Mouse (Mus musculus): ENCODE measurements around the gene Myh11. TPM values are rescaled to one million over a fixed set of nuclear protein-coding genes. Genes with fewer than 3 reads are reported as not detected.

Gene Myh11
- 0.37 TPM for polyA plus RNA-seq (2014; fragmentation: Illumina TruSeq; extraction: RNeasy Lipid Tissue Mini Kit (QIAGEN cat#74804); ENCODE audit: low read depth, low replicate concordance)

DNA sequence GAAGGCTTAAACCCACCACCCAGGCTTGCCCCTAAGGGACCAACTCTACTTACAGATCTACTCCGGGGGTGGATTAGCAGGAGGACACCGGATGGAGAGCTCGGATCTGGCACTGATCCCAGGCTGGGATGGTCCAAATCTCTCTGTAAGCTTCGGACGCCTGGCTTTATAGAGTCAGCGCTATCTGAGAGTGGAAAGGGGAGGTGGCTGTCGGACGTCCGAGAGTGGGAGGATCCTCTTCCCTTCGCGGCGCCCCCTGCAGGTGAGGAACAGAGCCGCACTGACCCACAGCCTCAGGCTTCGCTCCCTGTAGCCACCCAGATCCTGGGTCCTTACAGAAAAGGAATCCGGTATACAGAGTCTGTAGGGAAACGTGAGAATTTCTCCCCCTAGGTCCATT lies at the start of gene Myh11:
Gene Myh11, minus strand, starts transcription at position 150 of the 400 bp plus-strand sequence.

DNA sequence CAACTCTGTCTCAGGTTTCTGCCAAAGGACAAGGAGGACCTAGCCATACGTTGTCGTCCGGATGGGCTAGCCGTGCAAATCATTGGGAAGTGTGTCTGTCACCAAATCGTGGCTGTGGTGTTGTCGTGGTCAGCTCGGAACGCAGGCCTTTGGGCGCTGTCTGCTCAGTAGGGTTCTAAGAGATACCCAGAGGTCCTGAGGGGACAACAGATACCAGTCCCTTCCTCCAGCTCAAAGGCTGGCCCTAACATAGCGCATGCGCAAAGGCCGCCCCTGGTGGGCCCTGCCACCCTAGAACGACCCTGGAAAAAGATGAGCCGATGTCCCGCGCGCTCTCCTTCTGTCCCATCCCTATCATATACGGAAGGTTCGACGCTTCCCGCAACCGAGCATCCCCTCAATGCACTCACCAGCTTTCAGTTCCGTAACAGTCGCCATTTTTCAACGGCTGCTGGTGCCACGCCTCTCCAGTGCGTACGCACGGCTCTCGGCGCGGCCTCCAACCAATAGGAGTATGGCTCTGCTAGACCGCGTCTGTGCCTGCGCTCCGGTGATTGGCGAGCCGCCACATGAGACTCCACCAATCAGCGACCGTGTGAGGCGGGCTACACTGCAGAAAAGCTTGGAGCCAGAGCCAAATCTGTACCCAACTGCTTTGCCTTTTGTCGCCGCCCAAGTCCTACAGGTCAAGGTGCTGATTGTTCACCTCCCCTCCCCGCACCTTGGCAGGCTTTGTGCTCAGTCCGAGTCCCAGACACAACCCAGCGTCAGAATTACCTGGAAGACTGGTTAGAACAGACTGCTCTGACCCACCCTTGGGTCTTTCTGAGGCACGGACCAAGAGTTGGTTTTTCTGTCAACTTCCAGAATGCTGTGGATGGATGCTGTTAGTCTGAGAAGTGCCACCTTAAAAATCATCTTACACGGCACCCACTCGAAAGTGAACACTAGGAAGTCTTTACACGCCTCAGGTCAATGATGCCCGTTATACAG lies 26.0 kb upstream of the Myh11 start, which contains the start of gene Fopnl:
Gene Fopnl, minus strand, starts transcription at position 522 of the 993 bp plus-strand sequence.

DNA sequence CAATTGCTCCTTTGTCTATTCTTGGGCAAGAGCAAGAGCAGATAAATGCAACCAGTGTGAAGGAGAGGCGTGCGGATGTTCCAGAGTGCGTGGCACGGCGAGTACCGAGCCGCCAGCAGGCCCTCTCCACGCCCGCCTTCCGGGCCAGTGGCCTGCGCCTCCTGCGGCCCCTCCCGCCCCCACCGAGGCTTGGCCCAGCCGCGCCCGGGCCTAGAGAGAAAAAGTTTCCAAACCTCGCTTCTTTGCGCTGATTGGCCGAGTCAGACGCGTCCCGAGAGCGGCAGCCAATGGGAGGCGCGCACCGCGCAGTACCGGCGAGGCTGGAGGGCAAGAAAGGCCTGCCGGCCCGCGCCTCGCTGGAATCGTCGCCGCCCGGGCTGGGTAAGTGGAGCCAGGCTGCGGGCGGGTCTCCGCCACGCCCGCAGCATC lies 128.2 kb downstream of the Myh11 start, which contains the start of the genes Nde1 and Marf1:
Gene Nde1, plus strand, starts transcription at position 288 of the 429 bp plus-strand sequence.
Gene Marf1, minus strand, starts transcription at position 364 of the 429 bp plus-strand sequence.

Other genes starting within 250 kb of the Myh11 start
- gene Nde1, start 128.1 kb downstream of the Myh11 start, polyA plus RNA-seq (2014; fragmentation: Illumina TruSeq; extraction: RNeasy Lipid Tissue Mini Kit (QIAGEN cat#74804); ENCODE audit: low read depth, low replicate concordance), result 9.4 TPM
- gene Marf1, start 128.0 kb downstream of the Myh11 start, polyA plus RNA-seq (2014; fragmentation: Illumina TruSeq; extraction: RNeasy Lipid Tissue Mini Kit (QIAGEN cat#74804); ENCODE audit: low read depth, low replicate concordance), result 35.8 TPM
- gene Fopnl, start 26.0 kb upstream of the Myh11 start, polyA plus RNA-seq (2014; fragmentation: Illumina TruSeq; extraction: RNeasy Lipid Tissue Mini Kit (QIAGEN cat#74804); ENCODE audit: low read depth, low replicate concordance), result 37.6 TPM
- gene Abcc1, start 70.2 kb upstream of the Myh11 start, polyA plus RNA-seq (2014; fragmentation: Illumina TruSeq; extraction: RNeasy Lipid Tissue Mini Kit (QIAGEN cat#74804); ENCODE audit: low read depth, low replicate concordance), result 0.48 TPM

Measured in liver, adult 10 weeks (tissue).